Mouse (Mus musculus) MEL (cell line): ENCODE measurements around the gene Frmd4b. TPM values are rescaled to one million over a fixed set of nuclear protein-coding genes. Genes with fewer than 3 reads are reported as not detected.

Source experiments
- DNase-seq: peaks from one replicate; pipeline ENCODE4 v3.0.0; 2011; ENCODE audit warnings: low read depth, low spot score
- H3K27ac ChIP-seq: 2 replicates; pipeline ENCODE4 v1.5.1; 2012; ENCODE audit warnings: low read depth, mild to moderate bottlenecking, control low read depth, low read length, moderate library complexity; ENCODE audit not compliant: control insufficient read depth
- H3K27me3 ChIP-seq, 2 experiments: fragments of 150-350 bp in 1 of 2; sonication (generic) in 1 of 2; 2 replicates each; pipeline ENCODE4 v1.6.1; 2012; ENCODE audit warnings: low read length in 2 of 2, mild to moderate bottlenecking in 2 of 2, improper control_type of control experiment in 1 of 2, moderate library complexity in 1 of 2; ENCODE audit not compliant: insufficient read depth in 2 of 2, control insufficient read depth in 1 of 2
- H3K36me3 ChIP-seq, 2 experiments: 2 replicates each; pipeline ENCODE4 v1.6.1; 2012 to 2014; ENCODE audit warnings: low read length in 2 of 2, improper control_type of control experiment in 1 of 2, inconsistent platforms in 1 of 2, mild to moderate bottlenecking in 1 of 2; ENCODE audit not compliant: insufficient read depth in 2 of 2, control insufficient read depth in 1 of 2
- H3K4me1 ChIP-seq, 2 experiments: fragments of 150-350 bp in 1 of 2; sonication (generic) in 1 of 2; 2 replicates each; pipeline ENCODE4 v1.6.1; 2012; ENCODE audit warnings: low read length in 2 of 2, improper control_type of control experiment in 1 of 2, mild to moderate bottlenecking in 1 of 2; ENCODE audit not compliant: insufficient read depth in 2 of 2, control insufficient read depth in 1 of 2
- H3K4me3 ChIP-seq, 2 experiments: fragments of 150-350 bp in 1 of 2; sonication (generic) in 1 of 2; 2 replicates each; pipeline ENCODE4 v1.5.1; 2012; ENCODE audit warnings: low read depth in 2 of 2, low read length in 2 of 2, mild to moderate bottlenecking in 2 of 2, moderate library complexity in 2 of 2, control low read depth in 1 of 2, improper control_type of control experiment in 1 of 2; ENCODE audit not compliant: control insufficient read depth in 1 of 2, insufficient read depth in 1 of 2
- H3K79me2 ChIP-seq: 2 replicates; pipeline ENCODE4 v1.6.1; 2012; ENCODE audit warnings: mild to moderate bottlenecking, low read length, moderate library complexity; ENCODE audit not compliant: control insufficient read depth, poor library complexity, insufficient read depth
- H3K9ac ChIP-seq: 2 replicates; pipeline ENCODE4 v1.6.1; 2012; ENCODE audit warnings: low read depth, mild to moderate bottlenecking, control low read depth, low read length, moderate library complexity; ENCODE audit not compliant: control insufficient read depth, poor library complexity, severe bottlenecking
- H3K9me3 ChIP-seq: fragments of 150-350 bp; sonication (generic); replicated peaks from 2 replicates; pipeline ENCODE4 v1.6.1; 2012; ENCODE audit warnings: mild to moderate bottlenecking, low read length, improper control_type of control experiment, moderate library complexity; ENCODE audit not compliant: insufficient read depth
- BHLHE40 ChIP-seq: IDR thresholded peaks from 2 replicates; pipeline ENCODE4 v1.6.1; 2012; ENCODE audit warnings: low read depth, mild to moderate bottlenecking, inconsistent platforms, low read length, improper control_type of control experiment, borderline replicate concordance
- CHD1 ChIP-seq: IDR thresholded peaks from 2 replicates; pipeline ENCODE4 v1.6.1; 2012; ENCODE audit warnings: low read depth, mild to moderate bottlenecking, inconsistent platforms, low read length, improper control_type of control experiment
- CTCF ChIP-seq, 3 experiments: IDR thresholded peaks in 2 of 3; conservative IDR thresholded peaks in 1 of 3; 2 replicates each; pipeline ENCODE4 v1.5.1; 2011 to 2012; ENCODE audit warnings: low read length in 3 of 3, low read depth in 2 of 3, mild to moderate bottlenecking in 2 of 3, improper control_type of control experiment in 1 of 3, inconsistent platforms in 1 of 3, mixed read lengths in 1 of 3, moderate library complexity in 1 of 3; ENCODE audit not compliant: control insufficient read depth in 1 of 3, insufficient read depth in 1 of 3, poor library complexity in 1 of 3, severe bottlenecking in 1 of 3
- E2F4 ChIP-seq: IDR thresholded peaks from 2 replicates; pipeline ENCODE4 v1.6.1; 2011; ENCODE audit warnings: low read depth, low read length, improper control_type of control experiment, borderline replicate concordance
- ELF1 ChIP-seq: IDR thresholded peaks from 2 replicates; pipeline ENCODE4 v1.6.1; 2014; ENCODE audit warnings: low read depth, mild to moderate bottlenecking, inconsistent platforms, low read length, improper control_type of control experiment, moderate library complexity
- ETS1 ChIP-seq: IDR thresholded peaks from 2 replicates; pipeline ENCODE4 v1.6.1; 2012; ENCODE audit warnings: low read depth, mild to moderate bottlenecking, inconsistent platforms, low read length, improper control_type of control experiment, moderate library complexity
- GATA1 ChIP-seq: IDR thresholded peaks from 2 replicates; pipeline ENCODE4 v1.6.1; 2011; ENCODE audit warnings: low read depth, low read length, improper control_type of control experiment
- HCFC1 ChIP-seq: IDR thresholded peaks from 2 replicates; pipeline ENCODE4 v1.6.1; 2012; ENCODE audit warnings: low read depth, mild to moderate bottlenecking, inconsistent platforms, low read length, improper control_type of control experiment, moderate library complexity
- JUND ChIP-seq: IDR thresholded peaks from 2 replicates; pipeline ENCODE4 v1.6.1; 2011; ENCODE audit warnings: low read depth, mild to moderate bottlenecking, improper control_type of control experiment, low read length
- MAFK ChIP-seq: IDR thresholded peaks from 2 replicates; pipeline ENCODE4 v1.6.1; 2011; ENCODE audit warnings: low read depth, mild to moderate bottlenecking, low read length, improper control_type of control experiment, borderline replicate concordance
- MAX ChIP-seq: IDR thresholded peaks from 2 replicates; pipeline ENCODE4 v1.6.1; 2011; ENCODE audit warnings: low read length, improper control_type of control experiment
- MAZ ChIP-seq: IDR thresholded peaks from 2 replicates; pipeline ENCODE4 v1.6.1; 2012; ENCODE audit warnings: low read depth, mild to moderate bottlenecking, inconsistent platforms, low read length, improper control_type of control experiment
- NELFE ChIP-seq: IDR thresholded peaks from 2 replicates; pipeline ENCODE4 v1.6.1; 2011; ENCODE audit warnings: low read depth, low read length, improper control_type of control experiment
- NRF1 ChIP-seq: IDR thresholded peaks from 2 replicates; pipeline ENCODE4 v1.6.1; 2014; ENCODE audit warnings: low read depth, mild to moderate bottlenecking, inconsistent platforms, low read length, improper control_type of control experiment, moderate library complexity; ENCODE audit not compliant: poor library complexity, insufficient read depth, severe bottlenecking
- POLR2A ChIP-seq, 2 experiments: IDR thresholded peaks; 2 replicates each; pipeline ENCODE4 v1.6.1; 2011 to 2012; ENCODE audit warnings: low read length in 2 of 2, mild to moderate bottlenecking in 2 of 2, control low read depth in 1 of 2, improper control_type of control experiment in 1 of 2, low read depth in 1 of 2, moderate library complexity in 1 of 2; ENCODE audit not compliant: control insufficient read depth in 1 of 2, insufficient read depth in 1 of 2, poor library complexity in 1 of 2
- POLR2AphosphoS2 ChIP-seq: IDR thresholded peaks from 2 replicates; pipeline ENCODE4 v1.6.1; 2011; ENCODE audit warnings: low read length, improper control_type of control experiment
- POLR2AphosphoS5 ChIP-seq: IDR thresholded peaks from 2 replicates; pipeline ENCODE4 v1.6.1; 2012; ENCODE audit warnings: low read depth, borderline replicate concordance, mild to moderate bottlenecking, inconsistent platforms, low read length, moderate library complexity, mixed read lengths
- RAD21 ChIP-seq: IDR thresholded peaks from 2 replicates; pipeline ENCODE4 v1.6.1; 2011; ENCODE audit warnings: mild to moderate bottlenecking, low read depth, low read length, improper control_type of control experiment
- RCOR1 ChIP-seq: IDR thresholded peaks from 2 replicates; pipeline ENCODE4 v1.6.1; 2012; ENCODE audit warnings: low read depth, mild to moderate bottlenecking, inconsistent platforms, low read length, improper control_type of control experiment
- SMC3 ChIP-seq: IDR thresholded peaks from 2 replicates; pipeline ENCODE4 v1.6.1; 2011; ENCODE audit warnings: low read depth, low read length, improper control_type of control experiment
- TAL1 ChIP-seq: IDR thresholded peaks from 2 replicates; pipeline ENCODE4 v1.6.1; 2012; ENCODE audit warnings: mild to moderate bottlenecking, inconsistent platforms, low read length, moderate library complexity, mixed read lengths
- TBP ChIP-seq: IDR thresholded peaks from 2 replicates; pipeline ENCODE4 v1.8.0; 2011; ENCODE audit warnings: low read depth, low read length, improper control_type of control experiment
- TCF12 ChIP-seq: IDR thresholded peaks from 2 replicates; pipeline ENCODE4 v1.6.1; 2014; ENCODE audit warnings: low read depth, mild to moderate bottlenecking, inconsistent platforms, low read length, improper control_type of control experiment, moderate library complexity
- ZC3H11A ChIP-seq: IDR thresholded peaks from 2 replicates; pipeline ENCODE4 v1.6.1; 2012; ENCODE audit warnings: low read depth, mild to moderate bottlenecking, inconsistent platforms, low read length, improper control_type of control experiment
- ZKSCAN1 ChIP-seq: IDR thresholded peaks from 2 replicates; pipeline ENCODE4 v1.6.1; 2012; ENCODE audit warnings: low read depth, mild to moderate bottlenecking, inconsistent platforms, low read length, improper control_type of control experiment, moderate library complexity
- polyA plus RNA-seq, 2 experiments: library from polyadenylated mRNA; stranded (reverse) in 1 of 2; unstranded in 1 of 2; fragments of >175 nt in 1 of 2; fragments of >200 nt in 1 of 2; gene quantifications; 2 replicates each; pipeline versions ENCODE4 v1.2.1 to v1.2.4; 2012; ENCODE audit warnings: low replicate concordance in 2 of 2, low read depth in 1 of 2; ENCODE audit not compliant: insufficient read length in 2 of 2, insufficient read depth in 1 of 2, missing spikeins in 1 of 2
- total RNA-seq: library from RNA; depleted of rRNA; stranded (reverse); fragments of 300-350 nt; gene quantifications from 2 replicates; pipeline ENCODE4 v1.2.3, GENCODE M21; 2012

The Frmd4b gene
- total and polyA plus RNA-seq, 3 experiments: 0.18 TPM; not detected in 2

DNA sequence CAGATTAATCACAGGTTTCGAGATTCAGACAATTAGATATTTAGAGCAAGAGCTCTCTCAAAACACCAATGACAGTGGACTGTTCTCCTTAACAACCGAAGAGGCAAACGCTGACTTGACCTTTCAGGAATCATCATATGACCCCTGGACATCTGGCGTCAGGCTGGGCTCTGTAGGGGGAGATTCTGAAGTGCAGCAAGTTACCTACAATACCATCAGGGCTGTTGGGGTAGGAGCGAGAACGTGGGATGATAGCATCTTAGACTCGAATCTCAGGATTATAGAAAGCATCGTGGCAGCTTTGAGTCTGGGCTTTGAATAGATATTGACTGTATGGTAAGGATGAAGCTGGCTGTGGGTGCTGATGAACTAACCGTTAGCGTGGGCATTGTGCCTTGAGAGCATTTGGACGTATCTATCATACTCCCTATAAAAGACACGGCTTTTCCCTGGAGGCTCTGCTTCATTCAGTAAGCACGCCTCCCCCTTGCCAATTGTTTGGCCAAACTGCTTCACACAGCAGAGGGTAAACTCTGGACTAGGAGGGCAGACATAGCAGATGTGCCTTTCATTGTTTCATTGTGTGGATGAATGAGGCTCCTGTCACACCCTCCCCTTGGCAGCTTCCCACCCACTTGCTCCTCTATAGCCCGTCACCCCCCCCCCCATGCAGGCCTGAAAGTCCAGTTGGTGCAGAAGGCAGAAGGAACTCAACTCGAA is 88.2 kb downstream of the Frmd4b start:
- no peaks in the 10 kb centered on the region for H3K9me3 ChIP-seq
- no peak overlapping the region for H3K4me3 ChIP-seq
- no peak for TF ChIP-seq CHD1
- TF ChIP-seq RAD21: no peak
- no peak for TF ChIP-seq JUND
- no peak for TF ChIP-seq TBP
- TF ChIP-seq TAL1: no peak
- no peak for TF ChIP-seq ETS1
- TF ChIP-seq GATA1: no peak
- no peak for TF ChIP-seq MAFK
- no peaks in the 10 kb centered on the region for H3K79me2 ChIP-seq
- H3K36me3 ChIP-seq: no peaks in the 10 kb centered on the region
- no peak for DNase-seq
- no peaks in the 10 kb centered on the region; a peak in 2 of 4 replicates for H3K27me3 ChIP-seq
- H3K4me1 ChIP-seq: no peaks in the 10 kb centered on the region
- no peak overlapping the region for H3K9ac ChIP-seq
- H3K27ac ChIP-seq: no peak overlapping the region

DNA sequence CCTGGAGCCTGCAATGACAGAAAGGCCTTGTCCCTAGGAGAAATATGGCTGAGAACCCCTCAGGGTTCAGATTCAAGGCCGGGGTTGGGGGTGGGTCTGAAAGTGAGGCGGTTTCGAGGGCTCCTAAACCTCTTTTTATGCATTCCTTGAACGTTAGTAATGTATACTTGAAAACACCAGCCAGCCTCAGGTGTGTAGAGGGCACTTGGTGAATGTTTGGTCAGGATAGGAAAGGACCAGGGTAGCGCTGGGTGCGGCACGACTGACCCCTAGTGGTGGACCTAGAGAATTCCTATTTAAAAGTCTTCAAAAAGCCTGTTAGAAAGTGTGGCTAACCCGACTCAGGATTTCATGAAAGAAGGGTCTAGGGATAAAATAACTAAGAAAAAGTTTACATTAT is 91.2 kb downstream of the Frmd4b start:
- no peak overlapping the region for H3K27ac ChIP-seq
- peaks cover 0 to 1% of the 10 kb centered on the region in 2 experiments; a peak in 2 of 4 replicates for H3K27me3 ChIP-seq
- H3K4me1 ChIP-seq: no peaks in the 10 kb centered on the region; a peak in 1 of 4 replicates
- no peak overlapping the region for H3K9ac ChIP-seq
- peak; percentile 65 for DNase-seq
- TF ChIP-seq CTCF (IDR thresholded peaks at IDR 0.05 in 2 of 3, conservative IDR thresholded peaks at IDR 0.05 in 1 of 3; ENCODE audit: control insufficient read depth in 1 of 3, insufficient read depth in 1 of 3, low read depth in 2 of 3, low read length in 3 of 3, poor library complexity in 1 of 3, severe bottlenecking in 1 of 3): peak; percentile 79 to 88 (median 85)
- TF ChIP-seq RAD21: peak; percentile 86
- no peak for TF ChIP-seq NELFE
- TF ChIP-seq ZC3H11A: peak; percentile 53
- TF ChIP-seq SMC3: peak; percentile 64
- no peak for TF ChIP-seq BHLHE40
- H3K36me3 ChIP-seq: no peaks in the 10 kb centered on the region; a peak in 1 of 4 replicates
- H3K9me3 ChIP-seq: no peaks in the 10 kb centered on the region
- H3K79me2 ChIP-seq: no peaks in the 10 kb centered on the region
- no peak overlapping the region for H3K4me3 ChIP-seq

DNA sequence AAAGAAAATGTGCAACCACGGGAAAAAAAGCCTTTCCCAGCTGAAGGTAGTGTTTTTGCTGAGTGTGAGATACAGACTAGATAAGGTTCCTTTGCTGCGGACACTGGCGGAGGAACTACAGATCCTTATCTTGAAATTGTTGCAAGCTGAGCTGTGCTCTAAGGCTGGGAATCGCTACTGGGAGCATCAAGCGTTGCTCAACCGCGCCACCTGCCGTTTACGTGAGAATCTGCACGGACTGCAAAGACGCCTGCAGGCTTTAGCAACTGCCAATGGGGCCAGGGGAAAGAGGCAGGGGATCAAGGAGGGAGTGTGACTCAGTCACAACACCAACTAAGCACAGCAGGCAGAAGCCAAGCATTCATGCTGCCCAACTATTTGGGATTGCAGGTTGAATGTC is 94.2 kb downstream of the Frmd4b start:
- Histone ChIP-seq H3K9me3 (no peaks in the 10 kb centered on the region), H3K27me3 (0 out of 4 replicates have a peak, but pooled peaks cover 0 to 1% of the 10 kb centered on the region in 2 experiments), H3K4me1 (no peaks in the 10 kb centered on the region; a peak in 1 of 4 replicates), H3K9ac (no peak overlapping the region), H3K27ac (no peak overlapping the region), H3K36me3 (no peaks in the 10 kb centered on the region; a peak in 1 of 4 replicates), H3K79me2 (no peaks in the 10 kb centered on the region), H3K4me3 (no peak overlapping the region)
- DNase-seq: peak; percentile 73
- no peak for TF ChIP-seq POLR2AphosphoS2
- no peak for TF ChIP-seq ZKSCAN1
- TF ChIP-seq RCOR1: no peak
- no peak for TF ChIP-seq NELFE
- TF ChIP-seq HCFC1: no peak
- TF ChIP-seq TAL1: no peak
- no peak for TF ChIP-seq NRF1
- no peak for TF ChIP-seq TCF12
- no peak for TF ChIP-seq MAFK
- no peak for TF ChIP-seq POLR2A (IDR thresholded peaks at IDR 0.05; ENCODE audit: control insufficient read depth in 1 of 2, insufficient read depth in 1 of 2, low read depth in 1 of 2, low read length in 2 of 2, poor library complexity in 1 of 2)
- no peak for TF ChIP-seq MAZ
- no peak for TF ChIP-seq ELF1
- TF ChIP-seq MAX: no peak
- TF ChIP-seq ZC3H11A: peak; percentile 57; the same call in 1 of the 2 replicates
- peak; percentile 71 for TF ChIP-seq GATA1
- TF ChIP-seq E2F4: no peak
- TF ChIP-seq POLR2AphosphoS5: no peak
- no peak for TF ChIP-seq CHD1
